Mouse (Mus musculus): ENCODE results near the gene Trap1a. TPM values are rescaled to one million over a fixed set of nuclear protein-coding genes. Genes with fewer than 3 reads are reported as not detected.

The Trap1a gene
- polyA plus RNA-seq (2012): not detected in 2 replicates

DNA sequence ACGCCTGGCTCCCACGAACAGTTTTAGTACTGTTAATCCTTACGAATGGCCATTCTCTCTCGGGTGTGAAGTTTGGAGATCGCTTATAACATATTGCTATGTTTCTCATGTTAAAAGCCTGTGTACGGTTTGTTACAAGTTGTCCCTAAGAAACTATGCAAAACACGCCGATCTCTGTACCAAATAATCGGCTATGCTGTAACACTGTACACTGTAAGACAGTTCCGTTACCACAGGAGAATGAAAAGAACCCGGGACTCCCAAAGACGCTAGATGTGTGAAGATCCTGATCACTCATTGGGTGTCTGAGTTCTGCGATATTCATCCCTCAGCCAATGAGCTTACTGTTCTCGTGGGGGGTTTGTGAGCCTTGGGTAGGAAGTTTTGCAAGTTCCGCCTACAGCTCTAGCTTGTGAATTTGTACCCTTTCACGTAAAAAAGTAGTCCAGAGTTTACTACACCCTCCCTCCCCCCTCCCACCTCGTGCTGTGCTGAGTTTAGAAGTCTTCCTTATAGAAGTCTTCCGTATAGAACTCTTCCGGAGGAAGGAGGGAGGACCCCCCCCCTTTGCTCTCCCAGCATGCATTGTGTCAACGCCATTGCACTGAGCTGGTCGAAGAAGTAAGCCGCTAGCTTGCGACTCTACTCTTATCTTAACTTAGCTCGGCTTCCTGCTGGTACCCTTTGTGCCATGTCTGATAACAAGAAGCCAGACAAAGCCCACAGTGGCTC, at the start of gene Trap1a:
Trap1a (plus strand) TSS at position 421 of the 732 bp plus-strand sequence.
- no peak for TF ChIP-seq GATA1 (IDR thresholded peaks at IDR 0.05; ENCODE audit: low read length)

DNA sequence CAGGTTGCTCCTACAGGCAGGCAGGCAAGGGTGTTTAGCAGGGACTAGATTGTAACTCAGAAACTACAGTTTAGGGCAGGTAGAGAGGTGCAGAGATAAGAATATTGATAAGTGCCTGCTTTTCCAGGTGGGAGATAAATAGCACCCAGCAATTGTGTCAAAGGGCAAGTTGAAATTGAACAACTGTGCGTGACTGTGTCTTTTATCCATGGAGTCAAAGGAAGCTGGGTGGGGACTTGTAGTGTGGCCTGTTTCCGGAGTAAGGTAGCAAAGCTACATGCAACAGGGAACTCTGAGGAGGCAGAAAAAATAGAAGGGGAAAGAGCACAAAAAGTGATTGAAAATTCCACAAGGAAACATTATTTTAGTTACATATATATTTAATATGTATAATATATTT, 40.4 kb upstream of the Trap1a start:
- no peak for TF ChIP-seq GATA1 (IDR thresholded peaks at IDR 0.05; ENCODE audit: low read length)

DNA sequence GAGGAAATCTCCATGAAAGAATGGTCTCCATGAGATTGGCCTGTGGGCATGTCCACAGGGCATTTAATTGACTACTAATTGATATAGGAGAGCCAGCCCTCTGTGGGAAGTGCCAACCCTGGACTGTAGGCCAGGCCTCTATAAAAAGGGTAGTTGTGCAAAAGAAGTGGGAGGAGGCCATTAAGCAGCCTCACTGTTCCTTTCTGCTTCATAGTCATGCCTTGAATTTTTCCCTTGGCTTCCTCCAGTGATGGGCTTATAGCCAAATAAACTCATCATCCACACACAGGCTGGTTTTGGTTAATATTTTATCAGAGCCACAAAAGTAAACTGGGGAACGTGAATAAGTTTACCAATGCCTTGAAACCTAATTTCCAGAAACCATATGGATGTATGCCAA, 38.2 kb upstream of the Trap1a start:
- TF ChIP-seq GATA1 (IDR thresholded peaks at IDR 0.05; ENCODE audit: low read length): no peak

GRCm38 (mm10) chrX:139332583-139332982, 900 bp upstream of the Trap1a start:
- TF ChIP-seq GATA1 (IDR thresholded peaks at IDR 0.05; ENCODE audit: low read length): no peak

DNA sequence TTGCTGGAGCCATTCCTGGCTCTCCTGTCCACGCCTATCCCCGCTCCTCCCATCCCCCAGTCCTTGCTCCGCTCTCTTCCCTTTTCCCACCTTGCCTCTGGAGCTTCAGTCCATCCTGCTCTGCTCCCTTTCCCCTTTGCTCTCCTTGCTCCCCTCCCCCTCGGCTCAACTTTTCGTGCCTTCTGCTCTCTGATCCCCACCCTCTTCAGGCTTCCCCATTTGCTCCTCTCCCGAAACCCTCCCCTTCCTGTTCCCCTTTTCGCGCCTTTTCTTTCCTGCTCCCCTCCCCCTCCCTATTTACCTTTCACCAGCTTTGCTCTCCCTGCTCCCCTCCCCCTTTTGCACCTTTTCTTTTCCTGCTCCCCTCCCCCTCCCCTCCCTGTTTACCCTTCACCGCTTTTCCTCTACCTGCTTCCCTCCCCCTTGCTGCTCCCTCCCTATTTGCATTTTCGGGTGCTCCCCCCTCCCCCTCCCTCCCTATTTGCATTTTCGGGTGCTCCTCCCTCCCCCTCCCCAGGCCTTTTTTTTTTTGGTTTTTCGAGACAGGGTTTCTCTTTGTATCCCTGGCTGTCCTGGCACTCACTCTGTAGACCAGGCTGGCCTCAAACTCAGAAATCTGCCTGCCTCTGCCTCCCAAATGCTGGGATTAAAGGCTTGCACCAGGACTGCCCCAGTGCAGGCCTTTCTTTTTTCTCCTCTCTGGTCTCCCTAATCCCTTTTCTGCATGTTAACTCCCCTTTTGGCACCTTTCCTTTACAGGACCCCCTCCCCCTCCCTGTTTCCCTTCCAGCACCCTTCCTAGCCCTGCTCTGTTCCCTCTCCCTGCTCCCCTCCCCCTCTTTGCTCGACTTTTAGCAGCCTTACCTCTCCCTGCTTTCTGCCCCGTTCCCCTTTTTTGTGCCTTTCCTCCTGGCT, 1.3 kb downstream of the Trap1a start:
- no peak for TF ChIP-seq GATA1 (IDR thresholded peaks at IDR 0.05; ENCODE audit: low read length)

GRCm38 (mm10) chrX:139335419-139336074, 2.1 kb downstream of the Trap1a start:
- TF ChIP-seq GATA1 (IDR thresholded peaks at IDR 0.05; ENCODE audit: low read length): no peak

- TF ChIP-seq GATA1 (IDR thresholded peaks at IDR 0.05; ENCODE audit: low read length): no peak
Observed at GRCm38 (mm10) chrX:139339553-139339952, 6.1 kb downstream of the Trap1a start.

GRCm38 (mm10) chrX:139341185-139341584, 7.7 kb downstream of the Trap1a start:
- no peak for TF ChIP-seq GATA1 (IDR thresholded peaks at IDR 0.05; ENCODE audit: low read length)

DNA sequence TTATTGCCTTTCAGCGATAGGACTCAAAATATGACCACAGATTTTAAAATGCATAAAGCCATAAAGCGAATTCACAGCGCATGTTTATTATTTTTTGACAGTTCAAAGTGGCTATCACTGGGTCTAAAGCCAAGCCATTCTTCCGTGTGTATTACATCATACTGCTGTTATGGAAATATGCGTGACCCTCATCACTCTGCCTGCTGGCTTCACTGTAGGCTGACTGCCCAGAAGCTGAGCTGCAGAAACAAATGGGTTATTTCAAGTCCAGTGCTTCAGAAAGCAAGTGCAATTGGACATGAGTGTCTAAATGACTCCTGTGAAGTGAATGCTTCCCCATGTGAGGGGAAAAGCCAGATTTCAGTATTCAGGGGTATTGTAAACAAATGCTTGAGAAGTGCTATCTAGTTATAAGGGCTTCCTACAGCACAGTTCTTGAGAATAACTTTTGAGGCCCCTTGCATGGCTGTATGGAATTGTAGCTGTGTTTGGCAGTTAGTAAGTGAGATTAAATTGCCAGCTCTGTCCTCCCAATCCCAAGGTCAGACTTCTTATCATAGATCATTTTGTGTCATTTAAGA, 18.8 kb downstream of the Trap1a start:
- TF ChIP-seq GATA1 (IDR thresholded peaks at IDR 0.05; ENCODE audit: low read length): no peak

GRCm38 (mm10) chrX:139357639-139358260, 24.3 kb downstream of the Trap1a start:
- no peak for TF ChIP-seq GATA1 (IDR thresholded peaks at IDR 0.05; ENCODE audit: low read length)

DNA sequence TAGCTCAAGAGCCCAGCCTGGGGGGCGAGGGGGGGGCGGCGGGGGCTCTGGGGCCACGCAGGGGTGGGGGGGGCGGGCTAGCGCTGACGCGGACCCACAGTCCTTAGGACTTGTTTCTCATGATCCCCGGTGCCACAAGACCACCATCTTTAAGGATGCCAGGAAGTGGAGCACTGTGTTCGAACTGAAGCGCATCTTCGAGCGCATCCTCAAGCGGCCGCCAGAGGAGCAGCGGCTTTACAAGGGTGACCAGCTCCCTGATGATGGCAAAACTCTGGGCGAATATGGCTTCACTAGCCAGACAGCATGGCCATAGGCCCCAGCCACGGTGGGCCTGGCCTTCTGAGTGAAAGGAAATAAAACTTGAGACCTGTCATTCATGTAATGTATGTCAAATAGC, 24.9 kb downstream of the Trap1a start:
- no peak for TF ChIP-seq GATA1 (IDR thresholded peaks at IDR 0.05; ENCODE audit: low read length)

- no peak for TF ChIP-seq GATA1 (IDR thresholded peaks at IDR 0.05; ENCODE audit: low read length)
Observed at GRCm38 (mm10) chrX:139366837-139367528, 33.5 kb downstream of the Trap1a start.

GRCm38 (mm10) chrX:139367529-139367908, 34.0 kb downstream of the Trap1a start:
- TF ChIP-seq GATA1 (IDR thresholded peaks at IDR 0.05; ENCODE audit: low read length): no peak

DNA sequence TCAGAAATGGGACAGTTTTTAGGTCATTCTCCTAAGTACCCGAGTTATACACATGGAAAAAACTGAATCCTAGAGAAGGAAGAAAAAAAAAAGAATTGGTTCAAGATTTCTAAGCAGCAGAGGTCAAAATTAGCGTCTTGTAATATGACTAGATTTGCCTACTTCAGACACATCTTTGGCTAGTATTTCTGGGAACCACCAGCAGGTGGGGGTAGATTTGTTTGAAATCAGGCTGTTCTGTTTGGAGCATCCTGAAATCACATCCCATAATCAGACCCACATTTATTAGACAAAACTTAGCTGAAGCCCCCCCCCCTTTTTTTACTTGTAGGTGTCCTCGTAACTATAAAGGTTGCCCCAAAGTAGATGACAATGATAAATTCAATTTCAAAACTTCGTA, 35.6 kb downstream of the Trap1a start:
- TF ChIP-seq GATA1 (IDR thresholded peaks at IDR 0.05; ENCODE audit: low read length): no peak

- no peak for TF ChIP-seq GATA1 (IDR thresholded peaks at IDR 0.05; ENCODE audit: low read length)
Observed at GRCm38 (mm10) chrX:139372665-139373064, 39.2 kb downstream of the Trap1a start.

Other genes starting within 250 kb of the Trap1a start
- not detected in 2 replicates for gene Serpina7, start 248.4 kb upstream of the Trap1a start, polyA plus RNA-seq (2012)
- not detected in 2 replicates for gene 4930513O06Rik, start 247.4 kb upstream of the Trap1a start, polyA plus RNA-seq (2012)
- gene 4933428M09Rik, start 154.5 kb upstream of the Trap1a start, polyA plus RNA-seq (2012): not detected in 2 replicates
- gene Mum1l1, start 123.6 kb upstream of the Trap1a start, polyA plus RNA-seq (2012): not detected in 2 replicates
- 0.55 and 0.81 TPM in 2 replicates for gene D330045A20Rik, start 146.7 kb downstream of the Trap1a start, polyA plus RNA-seq (2012)
- 13.8 and 17.6 TPM in 2 replicates for gene Rnf128, start 229.6 kb downstream of the Trap1a start, polyA plus RNA-seq (2012)

All from G1E-ER4 (cell line).